Mouse (Mus musculus) thymus, adult 2 months (tissue): ENCODE measurements around the gene Rimbp3. TPM values are rescaled to one million over a fixed set of nuclear protein-coding genes. Genes with fewer than 3 reads are reported as not detected.

Experiments used
- DNase-seq: peaks from one replicate; pipeline ENCODE4 v3.0.0; 2021
- H3K27ac ChIP-seq: fragments of 200-500 bp; 2 replicates; pipeline ENCODE4 v1.5.1; 2012; ENCODE audit warnings: low read length, control low read depth; ENCODE audit not compliant: control insufficient read depth, insufficient read depth
- H3K27me3 ChIP-seq: fragments of 200-500 bp; 2 replicates; pipeline ENCODE4 v1.6.1; 2012; ENCODE audit warnings: mild to moderate bottlenecking, low read length, moderate library complexity, mixed read lengths; ENCODE audit not compliant: control insufficient read depth, insufficient read depth
- H3K36me3 ChIP-seq: fragments of 200-500 bp; 2 replicates; pipeline ENCODE4 v1.6.1; 2012; ENCODE audit warnings: mild to moderate bottlenecking, low read length, moderate library complexity; ENCODE audit not compliant: control insufficient read depth, insufficient read depth
- H3K4me1 ChIP-seq: fragments of 200-500 bp; replicated peaks from 2 replicates; pipeline ENCODE4 v1.6.1; 2012; ENCODE audit warnings: low read length; ENCODE audit not compliant: control insufficient read depth, insufficient read depth
- H3K4me3 ChIP-seq: fragments of 200-500 bp; 2 replicates; pipeline ENCODE4 v1.5.1; 2012; ENCODE audit warnings: mild to moderate bottlenecking, low read length, control low read depth, moderate library complexity; ENCODE audit not compliant: control insufficient read depth, insufficient read depth
- CTCF ChIP-seq: fragments of 200-500 bp; IDR thresholded peaks from 2 replicates; pipeline ENCODE4 v1.5.1; 2012; ENCODE audit warnings: mild to moderate bottlenecking, control low read depth, low read length, moderate library complexity, borderline replicate concordance; ENCODE audit not compliant: control insufficient read depth, poor library complexity, insufficient read depth; ENCODE audit errors: extremely low read depth
- POLR2A ChIP-seq: fragments of 200-500 bp; IDR thresholded peaks from 2 replicates; pipeline ENCODE4 v1.6.1; 2012; ENCODE audit warnings: mild to moderate bottlenecking, low read length, control low read depth, moderate library complexity; ENCODE audit not compliant: control insufficient read depth, poor library complexity, insufficient read depth; ENCODE audit errors: extremely low read depth
- WGBS: fragments of 180-500 bp; shearing (Covaris S2); methylation state at CpG from one replicate; pipeline ENCODE4 v1.1.7; 2018; 5-methylcytosine and 5-hydroxymethylcytosine counted together
- polyA plus RNA-seq: library from polyadenylated mRNA; depleted of rRNA; stranded (reverse); fragments of >200 nt; gene quantifications from 2 replicates; pipeline ENCODE4 v1.2.3, GENCODE M21; 2012; rRNA removed

Gene Rimbp3
- polyA plus RNA-seq, 1 experiment, result 0.51 TPM

- WGBS, result 96% methylated on average over 4 of the region's 4 CpGs
- no peak for TF ChIP-seq POLR2A
- TF ChIP-seq CTCF, result no peak
- Histone ChIP-seq H3K4me1 (0 out of 2 replicates have a peak, but pooled peaks cover 2% of the 10 kb centered on the region), H3K27me3 (no peaks in the 10 kb centered on the region), H3K36me3 (peaks cover 8% of the 10 kb centered on the region), H3K4me3 (no peak overlapping the region), H3K27ac (no peak overlapping the region)
- DNase-seq, result no peak
These were observed 45.7 kb downstream of the Rimbp3 start for GRCm38 (mm10) chr16:17254005-17254597.

DNA sequence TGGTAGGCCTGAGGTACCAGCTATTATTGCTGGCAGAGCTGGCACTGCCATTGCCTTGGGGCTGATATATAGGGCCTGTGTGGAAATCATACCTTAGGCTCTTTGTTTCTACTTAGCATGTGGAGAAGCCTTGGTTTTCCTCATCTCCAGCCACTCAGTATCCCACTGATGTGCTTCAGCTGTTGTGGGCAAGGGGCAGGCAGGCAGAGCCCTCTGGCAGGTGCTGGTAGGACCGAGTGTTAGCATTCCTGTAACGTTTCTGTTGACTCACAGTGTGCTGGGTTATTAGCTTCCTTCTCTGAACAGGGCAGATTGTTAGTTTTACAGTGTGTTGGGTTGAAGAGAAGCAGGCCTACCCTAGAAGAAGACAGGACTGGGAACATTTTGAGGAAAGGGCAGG, 46.9 kb downstream of the Rimbp3 start:
- Histone ChIP-seq H3K4me1 (0 out of 2 replicates have a peak, but pooled peaks cover 2% of the 10 kb centered on the region), H3K36me3 (peaks cover 8% of the 10 kb centered on the region), H3K27me3 (no peaks in the 10 kb centered on the region), H3K4me3 (no peak overlapping the region), H3K27ac (no peak overlapping the region)
- DNase-seq, result no peak
- 92% methylated on average over 2 of the region's 2 CpGs for WGBS
- TF ChIP-seq POLR2A (no peak), CTCF (no peak)

DNA sequence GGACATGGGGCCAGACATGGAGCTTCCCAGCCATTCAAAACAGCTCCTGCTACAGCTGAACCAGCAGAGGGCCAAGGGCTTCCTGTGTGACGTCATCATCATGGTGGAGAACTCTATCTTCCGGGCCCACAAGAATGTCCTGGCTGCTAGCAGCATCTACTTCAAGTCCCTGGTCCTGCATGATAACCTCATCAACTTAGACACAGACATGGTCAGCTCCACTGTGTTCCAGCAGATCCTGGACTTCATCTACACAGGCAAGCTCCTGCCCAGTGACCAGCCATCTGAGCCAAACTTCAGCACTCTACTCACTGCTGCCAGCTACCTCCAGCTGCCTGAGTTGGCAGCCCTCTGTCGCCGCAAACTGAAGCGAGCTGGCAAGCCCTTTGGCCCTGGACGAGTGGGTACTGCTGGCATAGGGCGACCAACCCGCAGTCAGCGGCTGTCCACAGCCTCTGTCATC, 49.0 kb downstream of the Rimbp3 start:
- Histone ChIP-seq H3K27me3 (no peaks in the 10 kb centered on the region), H3K4me1 (0 out of 2 replicates have a peak, but pooled peaks cover 2% of the 10 kb centered on the region), H3K27ac (no peak overlapping the region), H3K36me3 (peaks cover 8% of the 10 kb centered on the region), H3K4me3 (no peak overlapping the region)
- DNase-seq, result no peak
- no peak for TF ChIP-seq POLR2A
- WGBS, result 91% methylated on average over 9 of the region's 9 CpGs

- Histone ChIP-seq H3K36me3 (peaks cover 8% of the 10 kb centered on the region), H3K27ac (no peak overlapping the region), H3K4me3 (no peak overlapping the region), H3K4me1 (no peaks in the 10 kb centered on the region), H3K27me3 (no peaks in the 10 kb centered on the region)
- 85% methylated on average over 12 of the region's 12 CpGs for WGBS
- TF ChIP-seq CTCF (no peak), POLR2A (no peak)
- DNase-seq, result no peak
These were observed 50.5 kb downstream of the Rimbp3 start for GRCm38 (mm10) chr16:17258917-17259316.

DNA sequence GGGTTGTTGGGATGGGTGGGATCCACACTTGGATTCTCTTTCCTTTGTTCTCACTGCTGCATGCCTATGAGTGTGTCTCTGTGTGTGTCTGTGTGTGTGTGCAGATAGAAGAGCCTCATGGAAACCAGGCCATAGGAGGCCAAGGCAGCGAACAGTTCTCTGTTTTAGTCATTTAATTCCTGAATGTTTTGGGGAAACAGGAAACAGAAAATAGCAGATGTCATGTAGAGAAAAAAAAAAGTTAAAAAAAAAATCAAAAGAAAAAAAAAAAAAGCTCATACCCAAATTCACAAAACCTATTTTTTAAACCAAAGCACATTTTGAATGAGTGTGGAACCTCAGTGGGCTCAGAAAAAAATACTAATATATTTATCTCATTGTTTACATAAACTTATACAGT, 52.9 kb downstream of the Rimbp3 start:
- 0 out of 2 replicates have a peak, but pooled peaks cover under 1% of the 10 kb centered on the region for H3K4me1 ChIP-seq
- WGBS, result 95% methylated on average over 1 of the region's 1 CpGs
- no peaks in the 10 kb centered on the region for H3K27me3 ChIP-seq
- H3K27ac ChIP-seq, result no peak overlapping the region
- H3K4me3 ChIP-seq, result no peak overlapping the region
- no peak for DNase-seq
- peaks cover 8% of the 10 kb centered on the region for H3K36me3 ChIP-seq
- no peak for TF ChIP-seq CTCF
- TF ChIP-seq POLR2A, result no peak

Other genes with a start within 250 kb of the Rimbp3 start
- 126 and 145 TPM in 2 replicates for gene Mapk1, start 225.2 kb upstream of the Rimbp3 start, polyA plus RNA-seq
- gene Ypel1, start 138.9 kb upstream of the Rimbp3 start, polyA plus RNA-seq, result 3.8 and 5.7 TPM in 2 replicates
- gene Ppil2, start 97.3 kb upstream of the Rimbp3 start, polyA plus RNA-seq, result 163 and 176 TPM in 2 replicates
- gene 2610318N02Rik, start 83.4 kb upstream of the Rimbp3 start, polyA plus RNA-seq, result 105 and 118 TPM in 2 replicates
- gene Sdf2l1, start 76.2 kb upstream of the Rimbp3 start, polyA plus RNA-seq, result 60.3 and 69.8 TPM in 2 replicates
- 19.3 and 21.4 TPM in 2 replicates for gene Ydjc, start 64.0 kb upstream of the Rimbp3 start, polyA plus RNA-seq
- gene Ccdc116, start 61.4 kb upstream of the Rimbp3 start, polyA plus RNA-seq, result 3.5 and 3.7 TPM in 2 replicates
- gene Ube2l3, start 6.0 kb upstream of the Rimbp3 start, polyA plus RNA-seq, result 70.5 and 75.0 TPM in 2 replicates
- gene Hic2, start 25.0 kb downstream of the Rimbp3 start, polyA plus RNA-seq, result 6.0 and 7.0 TPM in 2 replicates
- 63.6 and 72.6 TPM in 2 replicates for gene Tmem191c, start 67.5 kb downstream of the Rimbp3 start, polyA plus RNA-seq
- 0.16 and 0.69 TPM in 2 replicates for gene Serpind1, start 122.8 kb downstream of the Rimbp3 start, polyA plus RNA-seq
- gene Snap29, start 197.4 kb downstream of the Rimbp3 start, polyA plus RNA-seq, result 7.5 and 8.1 TPM in 2 replicates
- 75.5 and 78.4 TPM in 2 replicates for gene Pi4ka, start 197.7 kb downstream of the Rimbp3 start, polyA plus RNA-seq
- 147 and 200 TPM in 2 replicates for gene Crkl, start 243.4 kb downstream of the Rimbp3 start, polyA plus RNA-seq